Mouse (Mus musculus) hindbrain, embryonic 13.5 days (tissue): ENCODE measurements around the gene Evi5l. TPM values are rescaled to one million over a fixed set of nuclear protein-coding genes. Genes with fewer than 3 reads are reported as not detected.

Source experiments
- ATAC-seq: fragments of 200-750 bp; cut with Nextera tagmentation; 2 replicates; pipeline ENCODE4 v1.8.0; 2017; ENCODE audit warnings: moderate TSS enrichment; ENCODE audit not compliant: low FRiP score
- H3K27ac ChIP-seq: fragments of 300-500 bp; sonication (generic); 2 replicates; pipeline ENCODE4 v1.5.1; 2015; ENCODE audit warnings: inconsistent platforms, mild to moderate bottlenecking, moderate library complexity
- H3K27me3 ChIP-seq: fragments of 300-500 bp; sonication (generic); 2 replicates; pipeline ENCODE4 v1.6.1; 2015; ENCODE audit warnings: mild to moderate bottlenecking, inconsistent platforms
- H3K36me3 ChIP-seq: fragments of 300-500 bp; sonication (generic); 2 replicates; pipeline ENCODE4 v1.6.1; 2015; ENCODE audit warnings: mild to moderate bottlenecking, inconsistent platforms
- H3K4me1 ChIP-seq: fragments of 300-500 bp; sonication (generic); replicated peaks from 2 replicates; pipeline ENCODE4 v1.6.1; 2015; ENCODE audit warnings: inconsistent platforms
- H3K4me2 ChIP-seq: fragments of 300-500 bp; sonication (generic); 2 replicates; pipeline ENCODE4 v1.6.1; 2015; ENCODE audit warnings: inconsistent platforms, mild to moderate bottlenecking, moderate library complexity
- H3K4me3 ChIP-seq: fragments of 300-500 bp; sonication (generic); 2 replicates; pipeline ENCODE4 v1.5.1; 2015; ENCODE audit warnings: mild to moderate bottlenecking, inconsistent platforms
- H3K9ac ChIP-seq: fragments of 300-500 bp; sonication (generic); 2 replicates; pipeline ENCODE4 v1.6.1; 2015; ENCODE audit warnings: mild to moderate bottlenecking, inconsistent platforms
- H3K9me3 ChIP-seq: fragments of 300-500 bp; sonication (generic); 2 replicates; pipeline ENCODE4 v1.6.1; 2016; ENCODE audit warnings: inconsistent platforms
- WGBS: fragments of 180-500 bp; shearing (Covaris S2); methylation state at CpG from one replicate; pipeline ENCODE4 v1.1.7; 2015; 5-methylcytosine and 5-hydroxymethylcytosine counted together
- polyA plus RNA-seq: library from polyadenylated mRNA; unstranded; fragments of >200 nt; fragmentation: Nextera tagmentation; extraction: Ambion mirVana; gene quantifications from 2 replicates; pipeline ENCODE4 v1.2.1, GENCODE M21; 2015

Gene Evi5l
- polyA plus RNA-seq, 1 experiment from 2014 or later: 93.5 TPM

DNA sequence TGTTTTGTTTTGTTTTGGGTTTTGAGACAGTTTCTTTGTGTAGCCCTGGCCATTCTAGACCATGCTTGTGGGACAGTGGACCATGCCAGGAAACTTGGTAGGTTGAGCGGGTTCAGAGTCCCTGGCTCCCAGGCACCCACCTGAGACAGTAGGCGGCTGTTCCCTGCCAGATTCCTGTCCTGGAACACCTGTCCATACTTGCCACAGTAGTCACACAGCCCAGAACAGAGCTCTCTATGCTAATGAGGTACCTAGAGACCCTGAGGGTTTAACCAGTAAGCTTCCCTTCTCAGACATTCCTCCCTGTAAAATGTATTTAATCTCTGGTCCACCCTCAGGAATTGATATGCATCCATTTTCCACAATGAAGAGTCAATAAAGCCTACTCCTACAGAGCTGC is 7.7 kb downstream of the Evi5l start:
- WGBS: 83% methylated on average over 2 of the region's 2 CpGs
- ATAC-seq: no peak

DNA sequence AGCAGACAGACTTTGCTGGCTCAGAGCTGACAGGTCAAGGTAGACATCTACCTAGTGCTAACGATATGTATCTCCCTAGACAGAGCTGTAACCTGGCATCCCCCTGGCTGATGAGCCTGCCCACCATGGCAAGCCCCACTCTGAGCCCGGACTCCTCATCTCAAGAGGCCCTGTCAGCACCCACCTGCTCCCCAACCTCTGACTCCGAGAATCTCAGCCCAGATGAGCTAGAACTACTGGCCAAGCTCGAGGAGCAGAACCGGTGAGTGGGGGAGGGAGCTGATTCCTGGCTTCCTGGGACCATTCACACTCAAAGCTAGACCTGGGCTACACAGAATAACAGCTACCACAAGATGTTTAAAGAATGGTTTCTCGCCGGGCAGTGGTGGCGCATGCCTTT is 17.0 kb downstream of the Evi5l start:
- no peak overlapping the region for H3K27ac ChIP-seq
- ATAC-seq: no peak
- no peaks in the 10 kb centered on the region for H3K9me3 ChIP-seq
- no peak overlapping the region for H3K4me2 ChIP-seq
- H3K4me1 ChIP-seq: no peaks in the 10 kb centered on the region
- H3K36me3 ChIP-seq: peaks cover 70% of the 10 kb centered on the region
- WGBS: 85% methylated on average over 8 of the region's 8 CpGs
- H3K9ac ChIP-seq: no peak overlapping the region
- no peaks in the 10 kb centered on the region for H3K27me3 ChIP-seq
- H3K4me3 ChIP-seq: no peak overlapping the region

More for the DNA sequence above, 7.7 kb downstream of the Evi5l start:
- H3K27ac ChIP-seq: no peak overlapping the region
- H3K9ac ChIP-seq: no peak overlapping the region
- no peak overlapping the region for H3K4me2 ChIP-seq
- peaks cover 62% of the 10 kb centered on the region for H3K36me3 ChIP-seq
- H3K4me1 ChIP-seq: peaks cover 16% of the 10 kb centered on the region
- H3K9me3 ChIP-seq: no peaks in the 10 kb centered on the region
- no peaks in the 10 kb centered on the region for H3K27me3 ChIP-seq
- no peak overlapping the region for H3K4me3 ChIP-seq

DNA sequence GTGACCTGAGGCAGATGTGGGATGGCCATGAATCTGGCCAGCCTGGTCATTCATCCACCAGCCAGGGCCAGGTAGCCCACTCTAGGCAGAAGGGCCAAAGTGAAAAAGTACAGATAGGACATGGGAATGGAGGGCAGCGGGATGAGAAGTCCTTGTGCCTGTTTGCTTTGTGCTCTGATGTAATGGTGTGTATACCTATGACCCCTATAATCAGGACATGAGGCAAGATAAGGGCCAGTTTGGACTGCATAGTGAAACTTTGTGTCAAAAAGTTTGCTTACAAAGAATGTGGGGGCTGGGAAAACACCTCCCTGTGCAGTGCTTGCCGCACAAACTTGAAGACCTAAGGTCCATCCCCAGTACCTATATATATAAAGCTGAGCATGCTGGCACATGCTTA is 19.8 kb downstream of the Evi5l start:
- peaks cover 1% of the 10 kb centered on the region; the same call in 1 of the 2 replicates for H3K4me1 ChIP-seq
- no peak for ATAC-seq
- peaks cover 81% of the 10 kb centered on the region for H3K36me3 ChIP-seq
- WGBS: 91% methylated on average over 2 of the region's 2 CpGs
- H3K4me3 ChIP-seq: no peak overlapping the region
- H3K9me3 ChIP-seq: no peaks in the 10 kb centered on the region
- H3K9ac ChIP-seq: no peak overlapping the region
- H3K27me3 ChIP-seq: no peaks in the 10 kb centered on the region
- no peak overlapping the region for H3K27ac ChIP-seq
- no peak overlapping the region for H3K4me2 ChIP-seq

DNA sequence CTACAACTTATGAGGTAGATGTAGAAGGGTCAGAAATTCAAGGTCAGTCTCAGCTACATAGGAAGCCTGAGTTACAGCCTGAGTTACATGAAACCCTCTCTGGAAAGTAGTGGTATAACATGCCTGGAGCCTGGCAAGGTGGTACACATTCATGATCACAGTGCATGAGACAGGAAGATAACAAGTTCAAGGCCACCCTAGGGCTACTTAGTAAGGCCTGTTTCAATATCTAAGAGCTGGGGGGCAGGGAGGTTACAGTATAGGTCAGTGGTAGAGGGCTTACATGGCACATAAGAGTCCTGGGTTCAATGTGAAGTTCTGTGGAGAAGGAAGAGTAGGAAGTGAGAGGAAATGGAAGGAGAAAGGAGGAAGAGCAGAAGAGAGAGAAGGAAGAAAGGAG is 22.2 kb downstream of the Evi5l start:
- no peak overlapping the region for H3K4me2 ChIP-seq
- H3K9ac ChIP-seq: no peak overlapping the region
- H3K36me3 ChIP-seq: peaks cover 79% of the 10 kb centered on the region
- H3K4me3 ChIP-seq: no peak overlapping the region
- ATAC-seq: no peak
- H3K27me3 ChIP-seq: no peaks in the 10 kb centered on the region
- H3K27ac ChIP-seq: 0 out of 2 replicates have a peak overlapping the region, but pooled peaks have one; percentile 35
- H3K4me1 ChIP-seq: peaks cover 25% of the 10 kb centered on the region
- no peaks in the 10 kb centered on the region for H3K9me3 ChIP-seq

DNA sequence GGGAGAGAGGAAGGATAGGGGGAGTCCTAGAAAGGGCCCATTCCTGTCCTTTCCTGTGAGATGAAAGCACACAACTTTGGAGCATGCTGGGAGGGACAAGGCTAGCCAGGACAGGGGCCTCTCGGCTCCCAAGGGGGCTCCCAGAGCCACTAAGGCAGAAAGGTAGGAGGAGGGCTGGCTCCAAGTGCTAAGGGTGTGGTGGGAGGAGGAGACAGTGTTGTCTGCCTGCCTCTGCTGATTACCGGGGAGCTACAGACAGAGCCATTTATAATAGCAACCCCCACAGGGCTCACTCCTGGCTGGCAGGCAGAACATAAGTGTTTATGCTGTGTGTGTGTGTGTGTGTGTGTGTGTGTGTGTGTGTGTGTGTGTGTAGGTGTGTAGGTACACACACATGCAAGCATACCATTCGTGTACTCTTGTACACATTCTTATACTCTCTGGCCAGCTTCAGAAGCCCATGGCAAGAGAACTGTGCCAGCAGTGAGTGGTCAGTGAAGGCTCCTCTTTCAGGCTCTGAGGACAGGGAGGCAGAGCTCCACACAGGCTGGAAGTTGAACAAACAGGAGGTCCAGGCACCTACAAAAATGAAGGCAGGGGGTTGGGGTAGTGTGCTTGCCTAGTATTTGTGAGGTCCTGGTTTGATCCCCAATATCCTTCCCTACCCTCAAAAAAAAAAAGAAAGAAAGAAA is 22.8 kb downstream of the Evi5l start:
- Histone ChIP-seq H3K9me3 (no peaks in the 10 kb centered on the region), H3K36me3 (peaks cover 80% of the 10 kb centered on the region), H3K4me2 (no peak overlapping the region), H3K27ac (0 out of 2 replicates have a peak overlapping the region, but pooled peaks have one; percentile 35), H3K9ac (no peak overlapping the region), H3K4me3 (no peak overlapping the region), H3K27me3 (no peaks in the 10 kb centered on the region), H3K4me1 (peaks cover 29% of the 10 kb centered on the region)
- 30% methylated on average over 3 of the region's 3 CpGs for WGBS
- no peak for ATAC-seq

DNA sequence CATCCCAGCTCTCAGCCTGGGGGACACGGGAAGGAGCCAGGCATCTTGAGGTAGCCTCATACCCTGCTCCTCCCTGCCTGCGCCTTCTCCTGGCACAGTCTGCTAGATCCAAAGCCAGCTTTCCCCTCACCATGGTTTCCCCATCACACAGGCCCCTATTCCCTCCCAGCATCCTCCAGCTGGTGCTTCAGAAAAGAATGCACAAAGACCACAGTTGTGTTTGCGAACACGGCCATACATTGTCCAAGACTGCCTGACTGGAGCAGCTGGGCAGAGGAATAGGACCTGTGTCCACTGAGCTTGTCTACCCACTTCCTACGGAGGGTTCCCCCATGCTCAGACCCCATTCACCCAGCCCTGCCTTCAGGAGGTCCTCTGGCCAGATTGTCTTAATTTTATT is 25.9 kb downstream of the Evi5l start:
- no peak overlapping the region for H3K9ac ChIP-seq
- no peak overlapping the region for H3K4me2 ChIP-seq
- no peaks in the 10 kb centered on the region for H3K27me3 ChIP-seq
- H3K4me1 ChIP-seq: peaks cover 29% of the 10 kb centered on the region
- H3K27ac ChIP-seq: peak overlapping the region; percentile 82
- 25% methylated on average over 5 of the region's 5 CpGs for WGBS
- no peaks in the 10 kb centered on the region for H3K9me3 ChIP-seq
- peaks cover 79% of the 10 kb centered on the region for H3K36me3 ChIP-seq
- peak; percentile 47 for ATAC-seq
- H3K4me3 ChIP-seq: no peak overlapping the region

DNA sequence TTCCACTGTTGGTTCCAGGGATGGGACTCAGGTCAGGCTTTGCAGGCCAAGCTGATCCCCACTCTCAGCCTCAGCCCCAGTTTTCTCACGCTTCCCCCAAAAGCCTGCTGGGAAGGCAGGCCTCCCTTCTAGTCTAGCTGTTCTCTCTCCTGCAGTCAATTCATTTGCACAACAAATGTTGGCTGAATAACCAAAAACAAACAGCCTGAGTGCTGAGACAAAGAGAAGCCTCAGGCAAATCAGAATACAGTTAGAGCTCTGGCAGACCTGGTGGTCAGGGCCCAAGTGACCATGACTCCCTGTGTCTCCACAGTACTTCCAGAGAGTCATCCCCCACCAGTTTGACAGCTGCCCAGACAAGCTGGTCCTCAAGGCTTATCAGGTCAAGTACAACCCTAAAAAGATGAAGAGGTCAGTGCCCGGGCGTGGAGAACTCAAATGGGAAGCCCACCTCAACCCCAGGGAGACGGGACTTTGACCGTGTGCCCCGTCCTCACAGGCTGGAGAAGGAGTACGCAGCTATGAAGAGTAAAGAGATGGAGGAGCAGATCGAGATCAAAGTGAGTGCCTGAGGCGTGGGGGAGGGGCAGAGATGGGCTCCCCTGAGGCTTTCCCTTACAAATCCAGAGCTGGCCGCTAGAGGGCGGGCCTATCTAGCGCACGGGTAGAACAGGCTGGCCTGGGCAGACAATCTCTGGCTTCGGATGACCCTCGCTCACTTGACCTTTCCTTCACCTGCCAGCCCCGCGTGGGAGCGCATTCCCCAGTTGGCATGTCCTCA is 26.6 kb downstream of the Evi5l start:
- H3K4me3 ChIP-seq: no peak overlapping the region
- ATAC-seq: peak; percentile 78
- H3K27ac ChIP-seq: peak overlapping the region; percentile 82
- no peaks in the 10 kb centered on the region for H3K27me3 ChIP-seq
- H3K9ac ChIP-seq: 0 out of 2 replicates have a peak overlapping the region, but pooled peaks have one; percentile 31
- 2% methylated on average over 18 of the region's 18 CpGs for WGBS
- H3K36me3 ChIP-seq: peaks cover 79% of the 10 kb centered on the region
- H3K4me1 ChIP-seq: peaks cover 29% of the 10 kb centered on the region
- no peaks in the 10 kb centered on the region for H3K9me3 ChIP-seq
- peak overlapping the region; percentile 4; the same call in 1 of the 2 replicates for H3K4me2 ChIP-seq

DNA sequence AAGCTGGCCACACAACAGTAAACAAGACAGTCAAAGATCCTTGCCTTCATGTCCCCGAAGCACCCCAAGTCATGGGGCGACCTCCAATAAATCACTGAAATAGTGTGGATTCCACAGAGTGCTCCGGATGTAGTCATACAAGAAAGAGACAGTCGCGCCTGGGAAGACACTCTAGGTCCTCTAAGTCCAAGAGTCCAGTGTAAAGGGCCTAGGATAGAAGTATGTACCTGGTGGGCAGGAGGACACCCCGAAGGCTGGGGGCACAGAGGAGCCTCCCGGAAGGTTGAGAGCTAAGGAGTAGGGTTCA is 27.2 kb downstream of the Evi5l start:
- no peaks in the 10 kb centered on the region for H3K9me3 ChIP-seq
- no peak overlapping the region; the same call in 1 of the 2 replicates for H3K27ac ChIP-seq
- no peak overlapping the region for H3K4me2 ChIP-seq
- no peak overlapping the region for H3K4me3 ChIP-seq
- ATAC-seq: peak; percentile 15
- H3K36me3 ChIP-seq: peaks cover 79% of the 10 kb centered on the region
- WGBS: 50% methylated on average over 7 of the region's 7 CpGs
- no peaks in the 10 kb centered on the region for H3K27me3 ChIP-seq
- peaks cover 29% of the 10 kb centered on the region for H3K4me1 ChIP-seq
- H3K9ac ChIP-seq: no peak overlapping the region

DNA sequence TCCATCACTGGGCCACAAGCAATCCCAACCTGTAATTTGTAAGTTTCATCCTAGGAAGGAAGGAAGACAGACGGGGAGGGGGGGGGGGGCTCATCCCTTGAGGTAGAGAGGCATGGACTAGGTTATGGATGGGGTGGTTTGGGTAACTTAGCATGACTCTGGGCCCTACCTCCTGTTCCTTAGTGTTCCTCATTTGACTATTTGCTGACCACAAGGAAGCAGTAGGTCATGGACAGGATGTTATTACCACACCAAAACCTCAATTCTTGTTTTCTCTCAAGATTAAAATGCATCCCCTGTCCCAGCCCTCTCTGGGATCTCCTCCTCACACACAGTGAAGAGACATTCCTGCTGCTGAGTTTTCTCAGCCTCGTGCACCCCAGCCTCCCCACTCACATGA is 35.0 kb downstream of the Evi5l start:
- H3K27ac ChIP-seq: no peak overlapping the region
- peaks cover 97% of the 10 kb centered on the region for H3K36me3 ChIP-seq
- peaks cover 10% of the 10 kb centered on the region for H3K4me1 ChIP-seq
- WGBS: 72% methylated on average over 2 of the region's 2 CpGs
- no peak for ATAC-seq
- H3K4me2 ChIP-seq: no peak overlapping the region
- peaks cover 38% of the 10 kb centered on the region for H3K27me3 ChIP-seq
- H3K9ac ChIP-seq: no peak overlapping the region
- no peaks in the 10 kb centered on the region for H3K9me3 ChIP-seq
- no peak overlapping the region for H3K4me3 ChIP-seq

DNA sequence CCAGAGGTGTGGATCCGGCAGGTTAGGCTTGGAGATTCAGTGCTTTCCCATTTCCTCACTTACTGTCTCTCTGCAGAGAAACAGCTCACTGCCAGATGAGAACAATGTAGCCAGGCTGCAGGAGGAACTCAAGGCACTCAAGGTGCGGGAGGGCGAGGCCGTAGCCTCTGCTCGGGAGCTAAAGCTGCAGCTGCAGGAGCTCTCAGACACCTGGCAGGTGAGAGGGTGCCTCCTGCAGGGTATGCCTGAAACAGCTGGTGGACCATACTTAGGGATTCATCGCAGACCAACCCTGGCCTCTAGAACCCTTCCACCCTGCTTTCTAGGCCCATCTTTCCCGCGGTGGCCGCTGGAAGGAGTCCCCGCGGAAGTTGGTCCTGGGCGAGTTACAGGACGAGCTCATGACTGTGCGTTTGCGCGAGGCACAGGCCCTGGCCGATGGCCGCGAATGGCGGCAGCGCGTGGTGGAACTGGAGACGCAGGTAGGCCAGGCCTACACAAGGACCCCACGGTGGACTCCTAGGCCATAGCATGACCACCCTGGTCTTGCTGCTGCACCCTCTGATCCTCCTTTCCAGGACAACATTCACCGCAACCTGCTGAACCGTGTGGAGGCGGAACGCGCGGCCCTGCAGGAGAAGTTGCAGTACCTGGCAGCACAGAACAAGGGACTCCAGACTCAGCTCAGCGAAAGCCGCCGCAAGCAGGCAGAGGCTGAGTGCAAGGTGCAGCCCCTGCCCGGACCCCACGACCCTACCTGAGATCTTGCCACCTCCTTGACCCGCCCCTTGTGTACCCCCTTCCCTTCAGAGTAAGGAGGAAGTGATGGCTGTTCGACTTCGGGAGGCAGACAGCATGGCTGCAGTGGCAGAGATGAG is 39.1 kb downstream of the Evi5l start:
- Histone ChIP-seq H3K9me3 (no peaks in the 10 kb centered on the region), H3K27ac (no peak overlapping the region), H3K4me2 (no peak overlapping the region), H3K9ac (peak overlapping the region; percentile 43), H3K36me3 (peaks cover 96% of the 10 kb centered on the region), H3K27me3 (peaks cover 48% of the 10 kb centered on the region), H3K4me3 (no peak overlapping the region), H3K4me1 (peaks cover 33% of the 10 kb centered on the region)
- ATAC-seq: no peak; the same call in 1 of the 2 replicates
- 21% methylated on average over 38 of the region's 38 CpGs for WGBS

DNA sequence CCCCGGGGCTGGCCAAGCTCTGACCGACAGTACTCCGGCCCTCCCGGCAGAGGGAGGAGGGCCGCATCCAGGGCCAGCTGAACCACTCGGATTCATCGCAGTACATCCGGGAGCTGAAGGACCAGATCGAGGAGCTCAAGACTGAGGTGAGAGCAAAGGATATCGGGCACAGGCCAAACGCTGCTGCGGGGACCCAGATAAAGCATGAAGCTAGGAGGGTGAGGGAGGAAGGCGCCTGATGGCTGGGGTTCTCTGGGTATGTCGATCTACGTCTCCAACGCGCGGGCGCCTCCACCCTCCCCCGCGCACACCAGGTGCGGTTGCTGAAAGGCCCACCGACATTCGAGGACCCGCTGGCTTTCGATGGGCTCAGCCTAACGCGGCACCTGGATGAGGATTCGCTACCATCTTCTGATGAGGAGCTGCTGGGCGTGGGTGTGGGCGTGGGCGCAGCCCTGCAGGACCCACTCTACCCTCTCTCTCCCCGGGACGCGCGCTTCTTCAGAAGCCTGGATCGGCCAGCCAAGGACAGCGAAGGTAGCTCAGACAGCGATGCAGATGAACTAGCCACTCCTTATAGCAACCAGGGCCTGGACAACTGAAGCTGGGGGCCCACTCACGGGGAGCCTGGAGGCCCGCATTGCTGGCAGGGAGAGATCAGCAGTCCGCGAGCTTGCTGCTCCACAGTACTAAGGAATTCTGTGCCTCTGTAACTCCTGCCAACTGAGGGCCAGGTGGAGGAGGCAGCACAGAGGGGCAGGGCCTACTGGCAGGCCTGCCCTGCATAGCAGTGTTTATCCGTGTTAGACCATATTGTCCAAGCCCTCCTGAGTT is 40.0 kb downstream of the Evi5l start:
- Histone ChIP-seq H3K4me2 (peak overlapping the region; percentile 15; the same call in 1 of the 2 replicates), H3K9me3 (no peaks in the 10 kb centered on the region), H3K9ac (peak overlapping the region; percentile 43), H3K27me3 (peaks cover 48% of the 10 kb centered on the region), H3K36me3 (peaks cover 96% of the 10 kb centered on the region), H3K27ac (no peak overlapping the region), H3K4me3 (peak overlapping the region; percentile 3; the same call in 1 of the 2 replicates), H3K4me1 (peaks cover 41% of the 10 kb centered on the region)
- 16% methylated on average over 44 of the region's 44 CpGs for WGBS
- ATAC-seq: 0 out of 2 replicates have a peak, but pooled peaks have one; percentile 1
